Mouse (Mus musculus): ENCODE data around the gene Best3.
"Not testable (repeated sequence)": the region's sequence is repeated elsewhere in the genome, so short reads cannot be mapped to it uniquely, and the experiment has no call there.

Gene Best3

GRCm38 (mm10) chr10:117025776-117026175 is 39.7 kb downstream of the Best3 start:
- not testable (repeated sequence) for DNase-seq (ENCODE audit: low read depth in 2 of 2, low spot score in 2 of 2)

DNA sequence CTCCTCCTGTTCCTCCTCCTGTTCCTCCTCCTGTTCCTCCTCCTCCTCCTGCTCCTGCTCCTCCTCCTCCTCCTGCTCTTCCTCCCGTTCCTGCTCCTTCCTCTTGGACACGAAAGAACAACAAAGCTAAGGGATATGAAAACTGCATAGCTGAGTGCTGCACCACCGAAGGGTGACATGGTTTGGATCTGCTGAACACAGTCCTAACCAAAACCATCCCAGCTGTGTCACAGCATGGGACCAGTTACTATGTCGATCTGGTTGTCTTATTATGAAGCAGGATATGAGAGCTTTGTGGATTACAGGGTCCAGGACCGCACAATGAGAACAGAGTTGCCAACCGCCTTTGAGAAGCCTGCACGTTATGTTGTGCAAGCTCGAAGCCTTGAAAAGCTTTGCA is 40.1 kb downstream of the Best3 start:
- no peak for DNase-seq (ENCODE audit: low read depth in 2 of 2, low spot score in 2 of 2)

- DNase-seq (ENCODE audit: low read depth in 2 of 2, low spot score in 2 of 2), result no peak
Observed at GRCm38 (mm10) chr10:117031160-117031559, 45.0 kb downstream of the Best3 start.

GRCm38 (mm10) chr10:117033785-117034184 is 47.7 kb downstream of the Best3 start:
- peak; percentile 62 to 72 for DNase-seq (ENCODE audit: low read depth in 2 of 2, low spot score in 2 of 2)

- no peak for DNase-seq (ENCODE audit: low read depth in 2 of 2, low spot score in 2 of 2)
Observed at GRCm38 (mm10) chr10:117040355-117040754, 54.2 kb downstream of the Best3 start.

DNA sequence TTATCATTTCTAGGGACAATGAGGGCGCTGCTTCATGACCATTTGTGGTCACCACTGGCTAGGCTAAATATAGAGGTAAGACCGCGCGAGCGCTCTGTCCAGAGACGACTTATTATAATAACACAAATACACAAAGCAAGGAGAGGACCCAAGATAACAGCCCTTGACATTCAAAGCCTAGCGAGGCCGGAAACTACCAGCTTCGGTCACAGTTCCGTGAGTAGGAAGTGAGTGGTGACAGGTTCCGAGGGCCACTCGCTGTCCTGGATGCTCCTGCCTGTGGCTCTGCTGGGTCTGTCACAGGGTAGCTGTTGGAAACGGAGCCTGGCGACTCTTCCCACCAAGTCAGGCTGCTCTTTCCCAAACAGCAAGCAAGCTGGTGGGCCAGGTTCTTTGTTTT is 56.2 kb downstream of the Best3 start:
- no peak for DNase-seq (ENCODE audit: low read depth in 2 of 2, low spot score in 2 of 2)

GRCm38 (mm10) chr10:117043497-117044166 is 57.5 kb downstream of the Best3 start:
- not testable (repeated sequence) for DNase-seq (ENCODE audit: low read depth in 2 of 2, low spot score in 2 of 2)

DNA sequence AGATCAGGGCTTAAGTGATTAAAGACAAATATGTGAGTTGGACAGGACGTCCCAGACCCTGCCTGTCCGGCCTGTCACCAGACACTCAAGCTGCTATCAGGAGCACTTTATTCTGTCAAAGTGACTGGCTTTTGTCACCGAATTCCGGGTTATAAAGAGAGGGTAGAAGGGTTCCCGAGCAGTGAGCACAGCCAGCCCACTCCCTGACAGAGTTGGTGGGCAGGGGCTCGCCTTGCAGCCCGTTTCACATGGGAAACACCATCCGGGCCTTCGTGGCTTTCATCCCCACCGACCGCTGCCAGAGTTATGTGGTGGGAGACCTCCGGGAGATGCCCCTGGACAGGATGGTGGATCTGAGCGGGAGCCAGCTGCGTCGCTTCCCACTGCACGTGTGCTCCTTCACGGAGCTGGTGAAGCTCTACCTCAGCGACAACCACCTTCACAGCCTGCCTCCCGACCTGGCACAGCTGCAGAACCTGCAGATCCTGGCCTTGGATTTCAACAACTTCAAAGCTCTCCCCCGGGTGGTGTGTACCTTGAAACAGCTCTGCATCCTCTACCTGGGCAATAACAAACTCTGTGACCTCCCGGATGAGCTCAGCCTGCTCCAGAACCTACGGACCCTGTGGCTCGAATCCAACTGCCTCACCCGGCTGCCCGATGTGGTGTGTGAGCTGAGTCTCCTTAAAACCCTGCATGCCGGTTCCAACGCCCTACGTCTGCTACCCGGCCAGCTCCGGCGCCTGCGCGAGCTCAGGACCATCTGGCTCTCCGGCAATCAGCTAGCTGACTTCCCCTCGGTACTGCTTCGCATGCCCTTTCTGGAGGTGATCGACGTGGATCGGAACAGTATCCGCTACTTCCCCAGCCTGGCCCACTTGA is 59.3 kb downstream of the Best3 start, which contains the start of gene Lrrc10:
TSS of gene Lrrc10 (plus strand) at position 167 of the 882 bp plus-strand sequence.
- no peak for DNase-seq (ENCODE audit: low read depth in 2 of 2, low spot score in 2 of 2)

DNA sequence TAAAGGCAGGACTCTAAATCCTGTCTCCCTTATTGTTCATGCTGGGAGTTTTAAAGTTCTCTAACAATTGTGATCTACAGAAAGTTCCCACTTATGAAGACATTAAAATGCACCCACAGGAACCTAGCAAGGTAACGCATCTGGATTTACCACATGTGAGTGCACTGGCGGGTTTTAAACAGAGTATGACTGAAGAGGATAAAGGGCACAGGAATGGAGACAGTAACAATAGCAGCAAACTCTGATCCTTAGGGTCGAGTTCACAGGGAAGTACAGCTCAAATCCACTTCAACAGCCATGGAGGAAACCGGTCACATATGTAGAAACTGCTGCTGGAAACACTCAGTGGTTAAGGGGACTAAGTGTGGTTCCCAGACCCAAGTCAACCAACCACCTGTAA is 63.1 kb downstream of the Best3 start:
- DNase-seq (ENCODE audit: low read depth in 2 of 2, low spot score in 2 of 2), result no peak

DNA sequence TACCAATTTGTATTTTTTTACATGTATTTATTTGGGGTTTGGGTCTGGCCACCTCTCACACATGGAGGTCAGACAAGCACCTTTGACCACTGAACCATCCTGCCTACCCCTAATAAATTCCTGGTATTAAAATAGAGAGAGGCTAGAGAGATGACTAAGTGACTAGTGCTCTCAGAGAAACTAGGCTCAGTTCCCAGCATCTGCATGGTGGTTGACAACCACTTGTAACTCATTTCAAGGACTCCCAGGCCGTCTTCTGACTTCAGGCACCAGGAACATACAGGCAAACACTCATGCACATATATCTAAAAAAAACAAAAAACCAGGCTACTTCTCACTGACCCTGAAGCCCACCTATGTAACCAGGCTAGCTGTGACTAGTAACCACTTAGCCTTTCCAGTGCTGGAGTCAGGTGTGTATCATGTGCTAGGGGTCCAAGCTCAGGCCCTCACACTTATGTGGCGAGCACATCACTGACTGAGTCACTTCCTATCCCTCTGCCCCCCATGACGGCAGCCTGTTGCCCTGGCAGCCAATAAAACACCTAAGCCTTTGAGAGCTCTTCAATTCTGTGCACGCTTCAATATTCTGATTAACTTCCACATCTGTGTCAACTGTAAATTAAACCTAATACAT is 64.0 kb downstream of the Best3 start:
- no peak for DNase-seq (ENCODE audit: low read depth in 2 of 2, low spot score in 2 of 2)

DNA sequence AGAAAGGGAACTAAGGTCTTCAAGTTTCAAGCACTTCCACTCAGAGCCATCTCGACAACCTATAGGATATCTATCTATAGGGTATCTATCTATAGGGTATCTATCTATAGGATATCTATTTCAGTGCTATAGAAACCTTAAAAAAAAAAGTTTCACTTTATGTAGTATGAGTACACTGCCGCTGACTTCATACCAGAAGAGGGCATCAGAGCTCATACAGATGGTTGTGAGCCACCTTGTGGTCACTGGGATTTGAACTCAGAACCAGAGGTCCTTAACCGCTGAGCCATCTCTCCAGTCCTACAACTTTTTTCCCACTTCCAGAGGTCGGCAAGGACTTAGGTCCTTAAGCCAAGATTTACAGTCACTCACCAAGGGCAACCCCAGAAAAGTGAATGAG is 69.6 kb downstream of the Best3 start:
- DNase-seq (ENCODE audit: low read depth in 2 of 2, low spot score in 2 of 2), result no peak

DNA sequence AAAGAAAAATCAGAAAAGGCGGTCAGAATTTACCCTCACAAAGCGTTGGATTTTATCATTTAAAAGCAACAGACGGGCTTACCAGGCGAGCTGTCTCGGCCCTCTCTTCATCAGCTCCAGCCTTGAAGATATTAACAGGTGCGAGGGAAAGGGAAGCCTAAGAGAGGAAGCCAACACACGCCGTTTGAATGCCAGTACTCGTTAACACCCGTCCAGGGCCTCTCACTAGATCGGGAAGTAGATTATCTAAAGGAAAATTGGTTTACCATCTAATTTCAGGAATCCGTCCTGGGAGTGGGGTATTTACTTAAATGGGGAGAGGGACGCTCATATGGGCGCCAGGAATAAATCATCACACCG is 76.8 kb downstream of the Best3 start:
- DNase-seq (ENCODE audit: low read depth in 2 of 2, low spot score in 2 of 2), result no peak

- DNase-seq (ENCODE audit: low read depth in 2 of 2, low spot score in 2 of 2), result peak; percentile 87 to 88
Observed at GRCm38 (mm10) chr10:117063254-117064021, 77.3 kb downstream of the Best3 start, which contains the start of gene Cct2. Cct2 (minus strand) TSS chr10:117063814.

DNA sequence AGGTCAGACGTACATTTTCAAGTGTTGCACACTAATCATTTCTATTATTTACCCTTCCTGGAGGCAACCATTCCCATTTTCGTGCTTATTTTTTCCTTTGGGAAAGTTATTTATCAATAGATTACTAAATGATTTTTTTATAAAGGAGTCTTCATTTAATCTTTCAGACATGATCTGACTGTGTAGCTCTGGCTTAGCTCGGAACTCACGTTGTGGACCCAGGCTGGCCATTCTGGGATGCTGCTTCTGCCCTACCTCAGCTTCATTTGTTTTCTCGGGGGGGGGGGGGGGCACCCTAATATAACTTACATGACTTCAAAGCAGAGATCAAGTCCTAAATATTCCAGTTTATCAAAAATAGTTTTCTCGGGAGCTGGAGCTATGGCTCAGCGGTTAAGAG is 78.0 kb downstream of the Best3 start:
- no peak for DNase-seq (ENCODE audit: low read depth in 2 of 2, low spot score in 2 of 2)

DNA sequence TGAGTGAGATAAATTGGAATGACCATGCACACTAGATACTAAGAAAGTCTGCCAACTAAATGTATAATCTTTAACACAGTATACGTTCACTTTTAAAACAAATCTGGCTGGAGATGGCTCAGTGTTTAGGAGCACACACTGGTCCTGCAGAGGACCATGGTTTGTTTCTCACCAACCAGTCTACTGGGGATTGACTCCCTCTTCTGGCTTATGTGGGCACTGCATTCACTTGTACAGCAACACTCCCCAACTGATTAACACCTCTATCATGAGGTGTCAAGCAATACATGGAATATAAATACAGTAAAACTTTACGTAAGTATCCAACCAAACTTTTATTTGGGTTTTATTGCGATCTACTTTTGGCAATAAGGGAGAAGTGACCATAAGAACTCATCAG is 83.0 kb downstream of the Best3 start:
- DNase-seq (ENCODE audit: low read depth in 2 of 2, low spot score in 2 of 2), result no peak

GRCm38 (mm10) chr10:117072191-117072888 is 86.2 kb downstream of the Best3 start:
- DNase-seq (ENCODE audit: low read depth in 2 of 2, low spot score in 2 of 2), result no peak

GRCm38 (mm10) chr10:117073176-117073575 is 87.1 kb downstream of the Best3 start:
- no peak for DNase-seq (ENCODE audit: low read depth in 2 of 2, low spot score in 2 of 2)

Measured in CD8-positive naive resting alpha-beta T cell, adult 2 months (primary cell).